In genomic region chr13:57147623-57148022, GRCm38 (mm10) we compare ENCODE assay signal across 25 mouse cellular contexts.
"Had no signal": no experiment of that assay in that cellular context is flagged by ENCODE, and none has a peak within 500 bp of the region (broad histone marks: within the 10 kb centered on the region; RNA-seq: fewer than 3 reads in every experiment).

No protein-coding gene starts in this region.

- H3K4me3 ChIP-seq: gastrocnemius, adult 2 months; heart, embryonic 10.5 days; heart, embryonic 12.5 days; hindbrain, embryonic 10.5 days; hindbrain, embryonic 12.5 days; intestine, embryonic 15.5 days; layer of hippocampus, adult 2 months; left cerebral cortex, adult 2 months; limb, embryonic 10.5 days; limb, embryonic 12.5 days had no signal

- H3K36me3 ChIP-seq: heart, embryonic 10.5 days; heart, embryonic 12.5 days; hindbrain, embryonic 10.5 days; hindbrain, embryonic 12.5 days; intestine, embryonic 15.5 days; limb, embryonic 10.5 days; limb, embryonic 12.5 days had no signal

- H3K4me2 ChIP-seq: heart, embryonic 12.5 days; hindbrain, embryonic 12.5 days; hindbrain, embryonic 14.5 days; intestine, embryonic 15.5 days; limb, embryonic 12.5 days had no signal

- H3K9me3 ChIP-seq: heart, embryonic 10.5 days; heart, embryonic 12.5 days; hindbrain, embryonic 10.5 days; hindbrain, embryonic 12.5 days; intestine, embryonic 15.5 days; limb, embryonic 10.5 days; limb, embryonic 12.5 days had no signal

- H3K4me1 ChIP-seq: intestine, embryonic 15.5 days had no signal

- ATAC-seq: hindbrain, embryonic 16.5 days; inflammation-experienced regulatory T-cells, adult 6 months; intestine, embryonic 15.5 days; intestine, postnatal 0 days had no signal

- H3K9ac ChIP-seq: heart, embryonic 12.5 days; hindbrain, embryonic 12.5 days; hindbrain, embryonic 14.5 days; intestine, embryonic 15.5 days; limb, embryonic 12.5 days had no signal

- H3K27me3 ChIP-seq: heart, embryonic 12.5 days; hindbrain, embryonic 12.5 days; intestine, embryonic 15.5 days; limb, embryonic 12.5 days had no signal

- H3K27ac ChIP-seq: gastrocnemius, adult 2 months; heart, embryonic 10.5 days; hindbrain, embryonic 10.5 days; hindbrain, embryonic 12.5 days; hindbrain, embryonic 14.5 days; intestine, embryonic 15.5 days; layer of hippocampus, adult 2 months; left cerebral cortex, adult 2 months; limb, embryonic 10.5 days; limb, embryonic 12.5 days had no signal

- DNase-seq: gastrocnemius, adult 2 months; gastrocnemius, postnatal 10 days; gastrocnemius, postnatal 25 days; heart, adult 18-20 months; heart, postnatal 10 days; heart, postnatal 4 days; kidney, adult 18-20 months; kidney, adult 8-10 months; kidney, postnatal 10 days; kidney, postnatal 25 days; kidney, postnatal 4 days; liver had no signal
